Mouse (Mus musculus) cerebellum, adult 9-11 months (tissue): ENCODE results near the gene Slc44a3.
"Not testable (repeated sequence)": the region's sequence is repeated elsewhere in the genome, so short reads cannot be mapped to it uniquely, and the experiment has no call there.

Source experiments
- DNase-seq: peaks from one replicate; pipeline ENCODE4 v3.0.0; 2022

Gene Slc44a3

GRCm38 (mm10) chr3:121550370-121550769 is 18.2 kb upstream of the Slc44a3 start:
- DNase-seq, result no peak

- no peak for DNase-seq
Observed at GRCm38 (mm10) chr3:121547851-121548624, 15.8 kb upstream of the Slc44a3 start.

- no peak for DNase-seq
Observed at GRCm38 (mm10) chr3:121540621-121541020, 8.4 kb upstream of the Slc44a3 start.

GRCm38 (mm10) chr3:121539871-121540431 is 7.7 kb upstream of the Slc44a3 start:
- DNase-seq, result no peak

GRCm38 (mm10) chr3:121538847-121539246 is 6.6 kb upstream of the Slc44a3 start:
- not testable (repeated sequence) for DNase-seq

- DNase-seq, result no peak
Observed at GRCm38 (mm10) chr3:121537996-121538395, 5.8 kb upstream of the Slc44a3 start.

GRCm38 (mm10) chr3:121536803-121537202 is 4.6 kb upstream of the Slc44a3 start:
- DNase-seq, result no peak

GRCm38 (mm10) chr3:121535813-121536504 is 3.8 kb upstream of the Slc44a3 start:
- peak; percentile 15 for DNase-seq

GRCm38 (mm10) chr3:121531370-121532148 is 645 bp downstream of the Slc44a3 start:
- no peak for DNase-seq

- no peak for DNase-seq
Observed at GRCm38 (mm10) chr3:121530546-121531258, 1.5 kb downstream of the Slc44a3 start.

GRCm38 (mm10) chr3:121526096-121527093 is 5.8 kb downstream of the Slc44a3 start:
- no peak for DNase-seq

- DNase-seq, result no peak
Observed at GRCm38 (mm10) chr3:121521633-121522125, 10.5 kb downstream of the Slc44a3 start.

- DNase-seq, result no peak
Observed at GRCm38 (mm10) chr3:121521123-121521522, 11.1 kb downstream of the Slc44a3 start.

- DNase-seq, result no peak
Observed at GRCm38 (mm10) chr3:121517030-121517429, 15.2 kb downstream of the Slc44a3 start.

GRCm38 (mm10) chr3:121509141-121509540 is 23.1 kb downstream of the Slc44a3 start:
- no peak for DNase-seq

GRCm38 (mm10) chr3:121507678-121508077 is 24.5 kb downstream of the Slc44a3 start:
- no peak for DNase-seq

GRCm38 (mm10) chr3:121506756-121507155 is 25.4 kb downstream of the Slc44a3 start:
- DNase-seq, result no peak

GRCm38 (mm10) chr3:121506175-121506574 is 26.0 kb downstream of the Slc44a3 start:
- no peak for DNase-seq

GRCm38 (mm10) chr3:121504927-121505487 is 27.2 kb downstream of the Slc44a3 start:
- DNase-seq, result no peak

GRCm38 (mm10) chr3:121500734-121501133 is 31.5 kb downstream of the Slc44a3 start:
- no peak for DNase-seq

- peak; percentile 39 for DNase-seq
Observed at GRCm38 (mm10) chr3:121500225-121500624, 32.0 kb downstream of the Slc44a3 start.
